Mouse (Mus musculus) embryo, embryonic 11 days (tissue): ENCODE measurements around the gene Cic.
A peak's percentile ranks its signal among the peaks of the same experiment; 100 is the strongest.

Experiments
- DNase-seq: peaks from one replicate; pipeline ENCODE4 v3.0.0-alpha.2; 2015

Cic gene

GRCm38 (mm10) chr7:25267301-25267750 lies at the start of gene Cic:
Gene Cic (plus strand): TSS chr7:25267704.
- peak; percentile 100 for DNase-seq

- DNase-seq: peak; percentile 84
These were observed 48.6 kb upstream of the Cic start for GRCm38 (mm10) chr7:25218705-25219415.

- no peak for DNase-seq
These were observed 48.1 kb upstream of the Cic start for GRCm38 (mm10) chr7:25219416-25219750.

- peak; percentile 96 for DNase-seq
These were observed 47.6 kb upstream of the Cic start for GRCm38 (mm10) chr7:25219756-25220456.

GRCm38 (mm10) chr7:25220457-25221101 lies 46.9 kb upstream of the Cic start, which contains the start of gene Dedd2:
Gene Dedd2 (minus strand): TSS chr7:25220615.
- no peak for DNase-seq

- peak; percentile 100 for DNase-seq
These were observed 46.2 kb upstream of the Cic start, which contains the start of gene Zfp526 for GRCm38 (mm10) chr7:25221102-25221883. Gene Zfp526 (plus strand): TSS chr7:25221425.

- DNase-seq: no peak
These were observed 45.1 kb upstream of the Cic start for GRCm38 (mm10) chr7:25222275-25222967.

- DNase-seq: no peak
These were observed 39.8 kb upstream of the Cic start for GRCm38 (mm10) chr7:25227523-25228300.

GRCm38 (mm10) chr7:25230690-25231285 lies 36.7 kb upstream of the Cic start:
- DNase-seq: no peak

GRCm38 (mm10) chr7:25232101-25232648 lies 35.3 kb upstream of the Cic start:
- DNase-seq: no peak

GRCm38 (mm10) chr7:25233061-25233460 lies 34.4 kb upstream of the Cic start:
- no peak for DNase-seq

GRCm38 (mm10) chr7:25235526-25235925 lies 32.0 kb upstream of the Cic start:
- no peak for DNase-seq

GRCm38 (mm10) chr7:25237249-25238014 lies 30.1 kb upstream of the Cic start, which contains the start of gene Gsk3a:
Gene Gsk3a (minus strand): TSS chr7:25237851.
- peak; percentile 99 for DNase-seq

- DNase-seq: peak; percentile 96
These were observed 29.3 kb upstream of the Cic start for GRCm38 (mm10) chr7:25238015-25238706.

- peak; percentile 93 for DNase-seq
These were observed 28.5 kb upstream of the Cic start for GRCm38 (mm10) chr7:25238829-25239623.

GRCm38 (mm10) chr7:25240631-25241030 lies 26.9 kb upstream of the Cic start:
- no peak for DNase-seq

- peak; percentile 63 for DNase-seq
These were observed 26.4 kb upstream of the Cic start for GRCm38 (mm10) chr7:25241062-25241461.

- DNase-seq: no peak
These were observed 24.1 kb upstream of the Cic start for GRCm38 (mm10) chr7:25243361-25243760.
